Mouse (Mus musculus): ENCODE measurements at regions not wholly inside any gene's neighbourhood (a gene's known extent, or its start where the extent isn't known, plus 50 kb on each side); places are given as distances from the start of the nearest gene placed in this dataset.

DNA sequence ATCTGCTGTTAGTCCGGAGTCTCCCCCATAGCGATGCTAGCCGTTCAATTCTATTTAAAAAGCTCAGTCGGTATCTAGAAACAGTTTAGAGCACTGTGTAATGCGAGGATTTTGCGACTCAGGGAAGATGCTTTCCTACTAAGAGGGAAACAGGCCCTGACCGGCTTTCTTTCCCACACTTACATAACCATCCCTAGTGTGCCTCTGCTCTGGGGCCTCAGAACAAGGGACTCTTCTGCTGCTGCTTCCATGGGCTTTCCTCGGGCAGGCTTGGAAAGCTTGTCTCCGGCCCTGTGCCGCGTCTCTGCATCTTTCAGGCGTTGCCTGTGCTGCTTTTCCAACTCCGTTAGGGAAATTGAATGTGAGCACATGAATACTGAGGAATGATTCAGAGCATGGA lies 79.6 kb upstream of the Gpr158 start:
- Histone ChIP-seq H3K4me3 (ENCODE audit: control insufficient read depth, low read depth, low read length) (no peak overlapping the region), H3K27ac (ENCODE audit: control insufficient read depth, insufficient read depth, low read depth, low read length) (no peak overlapping the region), H3K27me3 (ENCODE audit: control insufficient read depth, insufficient read depth, low read length) (no peaks in the 10 kb centered on the region), H3K36me3 (ENCODE audit: control insufficient read depth, insufficient read depth, low read length) (no peaks in the 10 kb centered on the region), H3K4me1 (ENCODE audit: control insufficient read depth, insufficient read depth, low read length) (peaks cover 4% of the 10 kb centered on the region)
- TF ChIP-seq POLR2A (IDR thresholded peaks at IDR 0.05; ENCODE audit: control insufficient read depth, low read depth, low read length) (no peak), CTCF (IDR thresholded peaks at IDR 0.05; ENCODE audit: control insufficient read depth, insufficient read depth, insufficient replicate concordance, low read depth, low read length) (no peak)

DNA sequence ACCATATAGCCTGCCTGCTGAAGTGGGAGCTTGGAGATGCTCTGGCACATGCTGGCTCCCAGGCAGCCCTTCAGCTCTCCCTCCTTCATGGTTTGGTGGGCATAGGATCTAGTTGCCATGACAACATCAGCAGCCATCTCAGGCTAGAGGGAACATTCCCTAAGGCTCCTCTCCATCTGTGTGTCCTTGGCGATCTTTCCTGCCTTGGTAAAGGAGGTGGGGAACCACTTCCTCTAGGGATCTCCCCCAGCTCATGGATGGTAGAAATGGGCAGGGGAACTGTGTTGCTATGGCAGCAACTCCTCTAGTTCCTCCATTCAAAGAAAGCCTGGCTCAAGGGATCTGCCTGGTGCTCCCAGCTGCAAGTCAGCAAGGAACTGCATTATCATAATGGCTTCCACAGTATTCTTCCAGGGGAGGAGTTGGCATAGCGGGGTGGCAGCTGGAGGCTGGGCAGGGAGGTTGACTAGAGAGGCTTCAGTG lies 74.6 kb upstream of the Gpr158 start:
- TF ChIP-seq POLR2A (IDR thresholded peaks at IDR 0.05; ENCODE audit: control insufficient read depth, low read depth, low read length) (no peak), CTCF (IDR thresholded peaks at IDR 0.05; ENCODE audit: control insufficient read depth, insufficient read depth, insufficient replicate concordance, low read depth, low read length) (no peak)
- Histone ChIP-seq H3K36me3 (ENCODE audit: control insufficient read depth, insufficient read depth, low read length) (no peaks in the 10 kb centered on the region), H3K27me3 (ENCODE audit: control insufficient read depth, insufficient read depth, low read length) (no peaks in the 10 kb centered on the region), H3K4me1 (ENCODE audit: control insufficient read depth, insufficient read depth, low read length) (peaks cover 5% of the 10 kb centered on the region), H3K4me3 (ENCODE audit: control insufficient read depth, low read depth, low read length) (no peak overlapping the region), H3K27ac (ENCODE audit: control insufficient read depth, insufficient read depth, low read depth, low read length) (no peak overlapping the region)

DNA sequence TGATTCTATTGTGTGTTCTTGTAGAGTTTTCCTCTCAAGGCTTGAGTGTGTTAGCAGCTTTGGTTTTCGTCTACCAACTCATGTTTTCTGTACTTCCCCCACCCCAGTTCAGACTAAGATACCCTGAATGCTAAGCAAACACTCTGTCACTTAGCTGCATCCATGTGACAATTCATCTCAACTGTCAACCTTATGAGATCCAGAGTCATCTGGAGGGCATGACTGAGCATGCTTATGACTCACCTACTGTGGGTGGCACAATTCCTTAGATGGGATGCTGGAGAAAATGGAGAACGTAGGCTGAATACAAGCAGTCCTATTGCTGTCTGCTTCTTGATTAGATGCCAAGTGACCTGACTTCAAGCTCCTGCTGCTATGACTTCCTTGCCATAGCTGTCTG lies 73.3 kb upstream of the Gpr158 start:
- Histone ChIP-seq H3K27me3 (ENCODE audit: control insufficient read depth, insufficient read depth, low read length) (no peaks in the 10 kb centered on the region), H3K4me1 (ENCODE audit: control insufficient read depth, insufficient read depth, low read length) (peaks cover 5% of the 10 kb centered on the region), H3K4me3 (ENCODE audit: control insufficient read depth, low read depth, low read length) (no peak overlapping the region), H3K36me3 (ENCODE audit: control insufficient read depth, insufficient read depth, low read length) (no peaks in the 10 kb centered on the region), H3K27ac (ENCODE audit: control insufficient read depth, insufficient read depth, low read depth, low read length) (no peak overlapping the region)
- TF ChIP-seq CTCF (IDR thresholded peaks at IDR 0.05; ENCODE audit: control insufficient read depth, insufficient read depth, insufficient replicate concordance, low read depth, low read length) (no peak), POLR2A (IDR thresholded peaks at IDR 0.05; ENCODE audit: control insufficient read depth, low read depth, low read length) (no peak)

DNA sequence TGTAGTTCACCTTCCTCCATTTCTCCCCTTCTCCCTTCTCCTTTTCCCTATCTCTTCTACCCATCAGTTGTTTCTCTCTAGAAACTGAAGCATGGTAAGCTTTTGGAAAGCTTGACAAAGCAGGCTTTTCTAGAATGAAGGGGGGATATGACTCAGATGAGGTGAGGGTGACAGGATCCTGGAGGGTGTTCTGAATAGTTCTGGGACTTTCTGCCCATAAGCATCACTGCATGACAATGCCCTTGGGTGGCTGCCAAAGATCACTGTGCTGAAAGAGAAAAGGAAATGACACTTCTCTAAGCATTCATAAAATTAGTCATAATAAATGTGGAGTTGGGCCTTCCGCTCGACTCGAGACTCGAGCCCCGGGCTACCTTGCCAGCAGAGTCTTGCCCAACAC lies 67.7 kb upstream of the Gpr158 start:
- no peaks in the 10 kb centered on the region for H3K4me1 ChIP-seq (ENCODE audit: control insufficient read depth, insufficient read depth, low read length)
- H3K27ac ChIP-seq (ENCODE audit: control insufficient read depth, insufficient read depth, low read depth, low read length) = no peak overlapping the region
- no peaks in the 10 kb centered on the region for H3K27me3 ChIP-seq (ENCODE audit: control insufficient read depth, insufficient read depth, low read length)
- no peak for TF ChIP-seq CTCF (IDR thresholded peaks at IDR 0.05; ENCODE audit: control insufficient read depth, insufficient read depth, insufficient replicate concordance, low read depth, low read length)
- no peak for TF ChIP-seq POLR2A (IDR thresholded peaks at IDR 0.05; ENCODE audit: control insufficient read depth, low read depth, low read length)
- H3K36me3 ChIP-seq (ENCODE audit: control insufficient read depth, insufficient read depth, low read length) = no peaks in the 10 kb centered on the region
- no peak overlapping the region for H3K4me3 ChIP-seq (ENCODE audit: control insufficient read depth, low read depth, low read length)
